Mouse (Mus musculus) liver, embryonic 13.5 days (tissue): ENCODE measurements at regions not wholly inside any gene's neighbourhood (a gene's known extent, or its start where the extent isn't known, plus 50 kb on each side); places are given as distances from the start of the nearest gene placed in this dataset.

Experiments
- ATAC-seq: fragments of 200-750 bp; cut with Nextera tagmentation; 2 replicates; pipeline ENCODE4 v1.8.0; 2017; ENCODE audit warnings: low read depth, mild to moderate bottlenecking, moderate number of reproducible peaks, moderate library complexity
- DNase-seq: peaks from one replicate; pipeline ENCODE4 v3.0.0; 2022
- H3K27ac ChIP-seq: fragments of 300-500 bp; sonication (generic); 2 replicates; pipeline ENCODE4 v1.5.1; 2015; ENCODE audit warnings: moderate library complexity, mild to moderate bottlenecking, inconsistent platforms
- H3K27me3 ChIP-seq: fragments of 300-500 bp; sonication (generic); 2 replicates; pipeline ENCODE4 v1.6.1; 2015; ENCODE audit warnings: mild to moderate bottlenecking, inconsistent platforms
- H3K36me3 ChIP-seq: fragments of 300-500 bp; sonication (generic); 2 replicates; pipeline ENCODE4 v1.6.1; 2015; ENCODE audit warnings: mild to moderate bottlenecking, inconsistent platforms
- H3K4me1 ChIP-seq: fragments of 300-500 bp; sonication (generic); replicated peaks from 2 replicates; pipeline ENCODE4 v1.6.1; 2015; ENCODE audit warnings: inconsistent platforms
- H3K4me2 ChIP-seq: fragments of 300-500 bp; sonication (generic); 2 replicates; pipeline ENCODE4 v1.6.1; 2015; ENCODE audit warnings: inconsistent platforms, mild to moderate bottlenecking, moderate library complexity
- H3K4me3 ChIP-seq: fragments of 300-500 bp; sonication (generic); replicated peaks from 2 replicates; pipeline ENCODE4 v1.5.1; 2015; ENCODE audit warnings: mild to moderate bottlenecking, inconsistent platforms
- H3K9ac ChIP-seq: fragments of 300-500 bp; sonication (generic); 2 replicates; pipeline ENCODE4 v1.6.1; 2015; ENCODE audit warnings: mild to moderate bottlenecking, inconsistent platforms
- H3K9me3 ChIP-seq: fragments of 300-500 bp; sonication (generic); replicated peaks from 2 replicates; pipeline ENCODE4 v1.6.1; 2016; ENCODE audit warnings: inconsistent platforms
- WGBS: fragments of 180-500 bp; shearing (Covaris S2); methylation state at CpG from one replicate; pipeline ENCODE4 v1.1.7; 2015; ENCODE audit not compliant: insufficient replicate concordance; 5-methylcytosine and 5-hydroxymethylcytosine counted together

GRCm38 (mm10) chr4:142903356-142904032, 309.3 kb downstream of the Prdm2 start:
- Histone ChIP-seq H3K4me1 (no peaks in the 10 kb centered on the region), H3K4me2 (no peak overlapping the region), H3K9me3 (0 out of 2 replicates have a peak, but pooled peaks cover under 1% of the 10 kb centered on the region), H3K36me3 (no peaks in the 10 kb centered on the region), H3K27me3 (no peaks in the 10 kb centered on the region), H3K9ac (no peak overlapping the region), H3K27ac (no peak overlapping the region), H3K4me3 (no peak overlapping the region)
- DNase-seq, result no peak
- no peak for ATAC-seq
- 59% methylated on average over 9 of the region's 9 CpGs for WGBS

GRCm38 (mm10) chr4:142900792-142901191, 312.0 kb downstream of the Prdm2 start:
- no peak for ATAC-seq
- Histone ChIP-seq H3K4me2 (no peak overlapping the region), H3K4me3 (no peak overlapping the region), H3K27ac (no peak overlapping the region), H3K36me3 (no peaks in the 10 kb centered on the region), H3K4me1 (no peaks in the 10 kb centered on the region), H3K9me3 (peaks cover 7% of the 10 kb centered on the region; the same call in 1 of the 2 replicates), H3K9ac (no peak overlapping the region), H3K27me3 (no peaks in the 10 kb centered on the region)
- no peak for DNase-seq
- 89% methylated on average over 9 of the region's 9 CpGs for WGBS

- Histone ChIP-seq H3K36me3 (no peaks in the 10 kb centered on the region), H3K9me3 (peaks cover 7% of the 10 kb centered on the region; the same call in 1 of the 2 replicates), H3K4me2 (no peak overlapping the region), H3K9ac (no peak overlapping the region), H3K27me3 (no peaks in the 10 kb centered on the region), H3K4me1 (no peaks in the 10 kb centered on the region), H3K27ac (no peak overlapping the region), H3K4me3 (no peak overlapping the region)
- peak; percentile 83 for ATAC-seq
- DNase-seq, result no peak
- 62% methylated on average over 1 of the region's 1 CpGs for WGBS
These were observed 313.8 kb downstream of the Prdm2 start for GRCm38 (mm10) chr4:142898994-142899393.

DNA sequence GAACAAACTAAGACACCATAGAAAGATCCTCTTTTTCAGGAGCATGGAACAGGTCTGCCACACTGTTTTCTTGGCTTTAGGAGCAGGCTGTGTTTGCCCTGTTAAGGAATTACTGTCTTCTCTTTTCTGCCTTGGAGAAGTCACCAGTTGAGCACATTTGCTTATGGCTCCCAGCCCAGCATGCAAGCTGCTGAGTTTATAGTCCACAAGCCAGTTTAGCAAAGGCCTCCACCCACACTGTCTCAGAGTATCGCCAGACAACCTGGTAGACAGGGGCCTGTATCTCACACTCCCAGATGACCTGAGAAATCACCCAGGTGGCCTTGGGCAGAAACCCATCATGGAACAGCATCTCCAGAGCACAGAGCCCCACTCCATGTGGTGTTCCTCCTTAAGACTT, 322.1 kb downstream of the Prdm2 start:
- ATAC-seq (no peak), DNase-seq (no peak)
- Histone ChIP-seq H3K27me3 (no peaks in the 10 kb centered on the region), H3K4me3 (no peak overlapping the region), H3K4me1 (no peaks in the 10 kb centered on the region), H3K27ac (no peak overlapping the region), H3K9ac (no peak overlapping the region), H3K9me3 (peaks cover 8% of the 10 kb centered on the region; the same call in 1 of the 2 replicates), H3K4me2 (no peak overlapping the region), H3K36me3 (no peaks in the 10 kb centered on the region)
- WGBS, result 78% methylated on average over 1 of the region's 1 CpGs

GRCm38 (mm10) chr4:142888891-142889290, 323.9 kb downstream of the Prdm2 start:
- Histone ChIP-seq H3K27me3 (no peaks in the 10 kb centered on the region), H3K4me3 (no peak overlapping the region), H3K4me2 (no peak overlapping the region), H3K9me3 (peaks cover 8% of the 10 kb centered on the region; the same call in 1 of the 2 replicates), H3K36me3 (no peaks in the 10 kb centered on the region), H3K27ac (no peak overlapping the region), H3K9ac (no peak overlapping the region), H3K4me1 (no peaks in the 10 kb centered on the region)
- ATAC-seq (no peak), DNase-seq (no peak)
- WGBS, result 58% methylated on average over 4 of the region's 4 CpGs

DNA sequence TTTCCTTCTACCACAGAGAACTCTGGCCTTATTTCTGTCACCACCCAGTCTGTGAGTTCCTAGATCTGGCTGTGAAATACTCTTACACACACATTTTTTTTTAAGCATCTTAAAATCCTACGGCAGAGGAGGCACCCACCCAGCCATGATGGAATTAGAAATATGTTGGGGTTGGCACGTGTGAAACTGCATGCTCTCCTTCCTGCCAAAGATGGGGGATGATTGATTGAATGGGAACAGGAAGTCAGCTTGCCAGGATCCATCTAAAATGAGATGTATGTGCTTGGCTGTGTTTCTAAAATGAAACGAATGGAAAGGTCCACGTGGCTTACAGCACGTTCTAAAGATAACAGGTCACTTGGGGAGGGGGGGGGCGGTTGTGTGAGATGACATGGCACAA, 324.9 kb downstream of the Prdm2 start:
- Histone ChIP-seq H3K9ac (no peak overlapping the region), H3K36me3 (no peaks in the 10 kb centered on the region), H3K4me2 (no peak overlapping the region), H3K27me3 (no peaks in the 10 kb centered on the region), H3K27ac (no peak overlapping the region), H3K4me1 (no peaks in the 10 kb centered on the region), H3K4me3 (no peak overlapping the region), H3K9me3 (peaks cover 8% of the 10 kb centered on the region; the same call in 1 of the 2 replicates)
- 38% methylated on average over 6 of the region's 6 CpGs for WGBS
- ATAC-seq (no peak), DNase-seq (no peak)

DNA sequence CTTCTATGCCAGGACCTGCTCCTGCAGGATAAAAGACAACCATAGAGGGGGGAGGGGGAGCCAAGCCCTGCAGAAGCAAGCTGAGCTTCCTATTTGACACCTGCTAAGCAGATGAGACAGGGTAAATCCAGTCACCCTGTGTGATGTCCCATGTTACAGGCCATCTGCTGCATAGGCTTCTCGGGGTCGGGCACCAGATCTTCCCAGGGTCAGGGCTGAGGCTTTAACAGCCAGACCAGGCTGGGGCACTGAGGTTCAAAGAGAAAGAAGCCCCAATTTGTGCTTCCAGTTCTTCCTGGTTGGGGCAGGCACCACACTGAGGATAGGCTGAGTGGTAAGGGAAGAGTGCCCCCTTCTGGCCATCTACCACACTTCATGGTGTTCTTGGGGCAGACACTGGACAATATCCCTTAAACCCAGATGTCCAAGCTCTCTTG, 332.5 kb downstream of the Prdm2 start:
- no peaks in the 10 kb centered on the region for H3K4me1 ChIP-seq
- H3K9ac ChIP-seq, result no peak overlapping the region
- 18% methylated on average over 2 of the region's 2 CpGs for WGBS
- no peak overlapping the region for H3K4me3 ChIP-seq
- no peak for ATAC-seq
- H3K4me2 ChIP-seq, result no peak overlapping the region
- no peak for DNase-seq
- no peak overlapping the region for H3K27ac ChIP-seq
- no peaks in the 10 kb centered on the region for H3K36me3 ChIP-seq
- H3K9me3 ChIP-seq, result no peaks in the 10 kb centered on the region; the same call in 1 of the 2 replicates
- no peaks in the 10 kb centered on the region for H3K27me3 ChIP-seq

- Histone ChIP-seq H3K36me3 (no peaks in the 10 kb centered on the region), H3K4me3 (no peak overlapping the region), H3K9me3 (0 out of 2 replicates have a peak, but pooled peaks cover 2% of the 10 kb centered on the region), H3K27ac (no peak overlapping the region), H3K4me2 (no peak overlapping the region), H3K27me3 (no peaks in the 10 kb centered on the region), H3K9ac (no peak overlapping the region), H3K4me1 (no peaks in the 10 kb centered on the region)
- ATAC-seq, result no peak
- DNase-seq, result no peak
- 76% methylated on average over 3 of the region's 3 CpGs for WGBS
These were observed 336.6 kb downstream of the Prdm2 start for GRCm38 (mm10) chr4:142876151-142876550.

DNA sequence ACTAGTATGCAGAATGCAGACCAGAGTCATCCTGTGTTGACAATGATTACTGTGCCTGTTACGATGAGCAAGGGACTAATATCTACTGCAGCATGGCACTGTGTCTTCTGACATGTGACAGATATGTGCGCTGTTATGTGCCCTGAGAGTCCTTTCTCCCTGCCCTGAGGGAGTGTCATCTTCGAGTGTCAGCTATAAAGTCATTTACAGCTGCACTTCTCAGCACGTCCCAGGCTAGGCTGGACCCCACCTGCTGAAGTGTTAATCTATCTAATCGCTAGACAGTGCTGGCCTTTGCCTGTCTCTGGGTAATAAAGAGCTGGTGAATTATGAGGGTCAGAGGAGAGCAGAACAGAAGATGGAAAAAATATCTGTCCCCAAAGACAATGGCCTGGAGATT, 337.7 kb downstream of the Prdm2 start:
- no peak for ATAC-seq
- Histone ChIP-seq H3K27ac (no peak overlapping the region), H3K9ac (no peak overlapping the region), H3K4me3 (no peak overlapping the region), H3K27me3 (no peaks in the 10 kb centered on the region), H3K9me3 (0 out of 2 replicates have a peak, but pooled peaks cover 2% of the 10 kb centered on the region), H3K36me3 (no peaks in the 10 kb centered on the region), H3K4me1 (no peaks in the 10 kb centered on the region), H3K4me2 (no peak overlapping the region)
- DNase-seq, result no peak
- WGBS, result 64% methylated on average over 5 of the region's 5 CpGs

- Histone ChIP-seq H3K27ac (no peak overlapping the region), H3K4me3 (no peak overlapping the region), H3K9me3 (0 out of 2 replicates have a peak, but pooled peaks cover 10% of the 10 kb centered on the region), H3K4me1 (no peaks in the 10 kb centered on the region), H3K27me3 (no peaks in the 10 kb centered on the region), H3K9ac (no peak overlapping the region), H3K4me2 (no peak overlapping the region), H3K36me3 (no peaks in the 10 kb centered on the region)
- DNase-seq, result no peak
- no peak for ATAC-seq
- WGBS, result 66% methylated on average over 7 of the region's 7 CpGs
These were observed 346.5 kb downstream of the Prdm2 start for GRCm38 (mm10) chr4:142866341-142866740.

DNA sequence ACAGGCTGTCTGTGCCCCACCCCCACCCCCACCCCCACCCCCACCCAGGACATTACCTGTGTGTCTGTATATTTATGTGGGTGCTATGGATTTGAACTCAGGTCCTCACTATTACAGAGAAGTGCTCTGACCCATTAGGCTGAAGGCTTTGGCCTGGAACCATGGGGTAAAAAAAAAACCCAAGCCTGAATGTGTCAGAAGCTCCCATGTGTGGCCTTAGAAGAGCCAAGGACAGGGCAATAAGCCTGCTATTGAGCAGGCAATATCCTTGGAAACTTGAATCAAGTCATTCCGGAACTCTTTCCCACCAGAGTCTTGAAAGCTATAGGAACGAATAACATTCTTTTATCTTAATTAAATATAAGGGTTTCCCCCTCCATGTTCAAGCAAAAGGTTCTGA, 347.2 kb downstream of the Prdm2 start:
- WGBS, result 69% methylated on average over 2 of the region's 2 CpGs
- Histone ChIP-seq H3K36me3 (no peaks in the 10 kb centered on the region), H3K27me3 (no peaks in the 10 kb centered on the region), H3K4me2 (no peak overlapping the region), H3K9me3 (0 out of 2 replicates have a peak, but pooled peaks cover 9% of the 10 kb centered on the region), H3K9ac (no peak overlapping the region), H3K27ac (no peak overlapping the region), H3K4me3 (no peak overlapping the region), H3K4me1 (no peaks in the 10 kb centered on the region)
- ATAC-seq, result no peak
- DNase-seq, result no peak

GRCm38 (mm10) chr4:142863939-142864338, 348.9 kb downstream of the Prdm2 start:
- H3K4me3 ChIP-seq, result no peak overlapping the region
- H3K9ac ChIP-seq, result no peak overlapping the region
- ATAC-seq (no peak), DNase-seq (no peak)
- no peaks in the 10 kb centered on the region for H3K4me1 ChIP-seq
- H3K4me2 ChIP-seq, result no peak overlapping the region
- H3K36me3 ChIP-seq, result no peaks in the 10 kb centered on the region
- no peak overlapping the region for H3K27ac ChIP-seq
- 0 out of 2 replicates have a peak, but pooled peaks cover 9% of the 10 kb centered on the region for H3K9me3 ChIP-seq
- 60% methylated on average over 5 of the region's 5 CpGs for WGBS
- H3K27me3 ChIP-seq, result no peaks in the 10 kb centered on the region
